Mouse (Mus musculus): Measurements from ENCODE around the gene Teddm2.

- TF ChIP-seq POLR2A (IDR thresholded peaks at IDR 0.05; ENCODE audit: control insufficient read depth, low read depth, low read length) (no peak), CTCF (IDR thresholded peaks at IDR 0.05; ENCODE audit: control insufficient read depth, insufficient read depth, insufficient replicate concordance, low read depth, low read length) (no peak)
Observed at GRCm38 (mm10) chr1:153886024-153886633, 13.9 kb downstream of the Teddm2 start.

Data from testis, adult 2 months (tissue).